Mouse (Mus musculus): Measurements from ENCODE around the gene Iqcc. TPM values are rescaled to one million over a fixed set of nuclear protein-coding genes. Genes with fewer than 3 reads are reported as not detected.
A peak's percentile ranks its signal among the peaks of the same experiment; 100 is the strongest.

Iqcc gene
- 7.3 and 9.5 TPM in 2 replicates for polyA plus RNA-seq (2015; fragmentation: Nextera tagmentation; extraction: Ambion mirVana)

DNA sequence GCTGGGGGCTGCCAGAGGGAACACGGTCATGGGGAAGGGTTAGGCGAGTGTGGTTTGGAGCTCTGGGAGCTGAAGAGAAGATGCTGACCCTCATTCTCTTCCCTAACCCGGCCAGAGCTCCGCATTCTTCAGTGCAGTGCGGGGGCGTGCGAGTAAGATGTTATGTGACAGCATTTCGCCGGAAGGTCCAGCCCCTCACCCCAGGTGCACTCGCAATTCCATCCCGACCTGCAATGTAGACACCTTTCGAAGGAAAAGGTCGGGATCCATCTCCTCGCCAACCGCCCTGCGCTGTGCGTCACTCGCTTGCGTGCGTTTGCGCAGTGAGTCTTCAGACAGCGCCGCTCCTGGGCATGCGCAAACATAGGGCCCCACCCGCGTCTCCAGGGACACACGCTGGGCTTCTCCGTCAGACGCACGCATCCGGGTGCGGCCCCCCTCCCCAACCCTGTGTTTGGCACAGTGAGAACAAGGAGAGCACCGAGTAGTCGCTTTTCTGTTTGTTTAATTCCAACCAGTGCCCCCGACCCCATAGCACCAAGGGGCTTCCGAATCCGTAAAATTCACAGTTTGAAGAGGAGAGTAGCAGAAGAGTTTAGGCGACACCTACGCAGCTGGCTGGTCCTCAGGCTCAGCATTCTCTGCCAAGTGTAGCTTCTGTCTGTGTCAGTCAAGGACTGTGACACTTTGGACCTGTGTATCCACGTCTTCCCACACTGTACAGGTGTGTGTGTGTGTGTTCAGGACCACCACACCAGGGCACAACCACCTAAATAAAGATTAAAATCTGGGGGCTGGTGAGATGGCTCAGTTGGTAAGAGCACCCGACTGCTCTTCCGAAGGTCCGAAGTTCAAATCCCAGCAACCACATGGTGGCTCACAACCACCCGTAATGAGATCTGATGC lies at the start of gene Iqcc:
TSS of gene Iqcc (minus strand) at position 314 of the 906 bp plus-strand sequence.
- peak within 1 kb of the TSS; percentile 79 for H3K4me3 ChIP-seq (replicated peaks)
- peak within 1 kb of the TSS; percentile 84 for H3K9ac ChIP-seq
- peaks cover 7% of the 10 kb centered on the region; the same call in 1 of the 2 replicates for H3K36me3 ChIP-seq (replicated peaks)
- H3K27me3 ChIP-seq, result no peaks in the 10 kb centered on the region
- peak within 1 kb of the TSS; percentile 95 for H3K4me2 ChIP-seq
- no peaks in the 10 kb centered on the region for H3K9me3 ChIP-seq (replicated peaks)
- 4% methylated on average over 44 of the region's 44 CpGs for whole genome bisulfite sequencing (ENCODE audit: insufficient replicate concordance)
- H3K4me1 ChIP-seq (replicated peaks), result peaks cover 50% of the 10 kb centered on the region
- H3K27ac ChIP-seq (replicated peaks), result peak within 1 kb of the TSS; percentile 83
- ATAC-seq (ENCODE audit: insufficient read depth), result peak; percentile 85

DNA sequence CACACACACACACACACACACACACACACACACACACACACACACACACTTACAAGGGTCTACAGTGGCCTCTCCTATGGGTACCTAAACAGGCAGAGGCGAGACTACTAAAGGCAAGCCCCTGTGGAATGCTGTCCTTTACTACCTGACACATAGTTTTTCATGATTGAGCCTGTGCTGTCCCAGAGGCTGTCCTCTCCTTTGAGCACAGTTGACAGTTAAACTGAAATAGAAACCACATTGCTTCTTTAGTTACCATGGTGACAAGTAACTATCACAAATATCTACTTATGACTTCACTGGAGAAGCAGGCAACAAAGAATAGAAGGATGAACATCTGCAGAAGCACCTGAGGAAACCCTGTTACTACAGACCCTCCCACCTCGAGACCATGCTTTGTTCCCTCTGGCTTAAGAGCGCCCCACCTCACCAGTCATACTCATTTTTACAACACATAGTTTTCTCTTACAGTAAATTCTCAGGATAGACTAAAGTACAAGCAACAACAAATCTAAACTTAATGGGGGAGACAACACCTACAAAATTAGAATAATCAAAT lies 43.4 kb upstream of the Iqcc start:
- Histone ChIP-seq H3K27me3 (no peaks in the 10 kb centered on the region), H3K27ac (replicated peaks) (no peak overlapping the region), H3K9ac (no peak overlapping the region), H3K4me1 (replicated peaks) (no peaks in the 10 kb centered on the region), H3K9me3 (replicated peaks) (no peaks in the 10 kb centered on the region), H3K4me3 (replicated peaks) (no peak overlapping the region), H3K36me3 (replicated peaks) (peaks cover 53% of the 10 kb centered on the region), H3K4me2 (no peak overlapping the region)
- WGBS (ENCODE audit: insufficient replicate concordance), result 75% methylated on average over 3 of the region's 3 CpGs
- ATAC-seq (ENCODE audit: insufficient read depth), result no peak

DNA sequence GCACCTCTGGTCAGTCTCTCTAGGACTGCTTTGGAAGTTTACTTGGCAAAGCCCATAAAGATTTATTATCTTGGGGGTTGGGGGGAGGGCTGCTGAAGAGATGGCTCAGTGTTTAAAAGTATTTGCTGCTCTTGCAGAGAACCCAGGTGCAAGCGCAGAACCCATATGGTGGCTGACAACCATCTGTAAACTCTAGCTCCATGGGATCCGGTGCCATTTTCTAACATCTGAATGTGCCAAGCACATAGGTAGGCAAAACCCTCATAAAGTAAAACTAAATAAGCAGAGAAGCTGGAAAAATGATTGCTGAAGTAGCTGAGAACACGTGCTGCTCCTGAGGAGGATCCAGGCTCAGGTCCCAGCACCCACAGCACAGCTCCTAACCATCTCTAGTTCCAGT lies 42.7 kb upstream of the Iqcc start:
- no peak overlapping the region for H3K4me3 ChIP-seq (replicated peaks)
- ATAC-seq (ENCODE audit: insufficient read depth), result no peak
- WGBS (ENCODE audit: insufficient replicate concordance), result 85% methylated on average over 3 of the region's 3 CpGs
- no peaks in the 10 kb centered on the region for H3K9me3 ChIP-seq (replicated peaks)
- H3K4me2 ChIP-seq, result no peak overlapping the region
- H3K27me3 ChIP-seq, result no peaks in the 10 kb centered on the region
- no peak overlapping the region for H3K27ac ChIP-seq (replicated peaks)
- peaks cover 57% of the 10 kb centered on the region for H3K36me3 ChIP-seq (replicated peaks)
- no peaks in the 10 kb centered on the region for H3K4me1 ChIP-seq (replicated peaks)
- no peak overlapping the region for H3K9ac ChIP-seq

DNA sequence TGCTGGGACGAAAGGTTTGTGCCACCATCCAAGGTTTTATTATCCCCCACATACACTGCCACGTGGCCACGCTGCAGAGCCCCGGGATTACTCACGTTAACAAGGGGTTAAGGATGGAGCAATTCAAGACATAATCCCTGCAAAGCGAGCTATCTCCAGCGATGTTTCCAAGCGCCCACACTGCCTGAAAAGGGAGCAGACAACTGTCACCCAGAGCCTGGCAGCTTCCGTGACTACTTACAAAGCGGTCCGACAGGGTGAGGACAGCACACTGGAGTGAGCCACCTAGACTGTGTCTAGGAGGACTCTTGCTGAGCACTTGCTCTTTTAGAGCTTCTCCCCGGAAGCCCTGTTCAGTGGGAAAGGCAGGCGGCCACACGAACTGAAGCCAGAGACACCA lies 35.9 kb upstream of the Iqcc start:
- Histone ChIP-seq H3K27ac (replicated peaks) (no peak overlapping the region), H3K9ac (no peak overlapping the region), H3K9me3 (replicated peaks) (no peaks in the 10 kb centered on the region), H3K4me2 (no peak overlapping the region), H3K36me3 (replicated peaks) (peaks cover 95% of the 10 kb centered on the region), H3K4me3 (replicated peaks) (no peak overlapping the region), H3K27me3 (no peaks in the 10 kb centered on the region), H3K4me1 (replicated peaks) (no peaks in the 10 kb centered on the region)
- ATAC-seq (ENCODE audit: insufficient read depth), result no peak
- 83% methylated on average over 14 of the region's 14 CpGs for WGBS (ENCODE audit: insufficient replicate concordance)

DNA sequence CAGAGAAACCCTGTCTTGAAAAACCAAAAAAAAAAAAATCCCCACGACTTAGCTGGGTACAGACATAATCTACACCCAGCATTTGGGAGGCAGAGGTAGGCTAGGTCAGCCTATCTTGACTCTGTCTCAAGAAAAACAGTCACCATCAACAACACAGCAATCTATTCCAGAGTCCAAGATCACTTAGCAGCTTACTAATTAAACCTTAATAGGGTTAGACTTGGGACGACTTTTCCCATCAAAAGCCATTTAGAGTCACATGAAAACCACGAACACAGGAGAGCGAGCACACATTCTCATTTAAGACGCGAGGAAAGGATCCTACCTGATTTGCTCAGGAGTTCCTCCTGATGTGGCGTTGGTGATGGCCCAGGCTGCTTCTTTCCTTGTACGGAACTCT lies 31.5 kb upstream of the Iqcc start:
- Histone ChIP-seq H3K9me3 (replicated peaks) (no peaks in the 10 kb centered on the region), H3K4me2 (no peak overlapping the region), H3K27ac (replicated peaks) (no peak overlapping the region), H3K36me3 (replicated peaks) (peaks cover 95% of the 10 kb centered on the region), H3K4me1 (replicated peaks) (no peaks in the 10 kb centered on the region), H3K27me3 (no peaks in the 10 kb centered on the region), H3K9ac (no peak overlapping the region), H3K4me3 (replicated peaks) (no peak overlapping the region)
- WGBS (ENCODE audit: insufficient replicate concordance), result 88% methylated on average over 8 of the region's 8 CpGs
- ATAC-seq (ENCODE audit: insufficient read depth), result no peak

DNA sequence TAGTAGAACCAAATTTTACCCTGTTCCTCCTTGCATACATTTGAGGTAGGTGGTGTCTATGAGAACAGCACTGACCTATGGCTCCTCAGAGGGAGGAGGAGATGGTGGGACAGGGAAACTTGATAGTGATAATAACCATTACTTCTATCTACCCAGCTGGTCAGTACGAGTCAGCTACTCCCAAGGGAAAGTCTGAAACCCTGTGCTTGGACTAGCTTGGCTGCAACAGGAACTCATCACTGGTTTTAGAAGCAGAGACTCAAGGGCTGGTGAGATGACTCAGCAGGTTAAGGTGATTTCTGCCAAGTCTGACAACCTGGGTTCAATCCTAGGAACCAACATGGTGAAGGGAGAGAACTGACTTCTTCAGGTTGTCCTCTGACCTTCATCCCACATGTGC lies 29.8 kb upstream of the Iqcc start:
- H3K9ac ChIP-seq, result no peak overlapping the region
- no peaks in the 10 kb centered on the region for H3K9me3 ChIP-seq (replicated peaks)
- no peak overlapping the region for H3K27ac ChIP-seq (replicated peaks)
- no peak for ATAC-seq (ENCODE audit: insufficient read depth)
- 78% methylated on average over 1 of the region's 1 CpGs for WGBS (ENCODE audit: insufficient replicate concordance)
- peaks cover 82% of the 10 kb centered on the region for H3K36me3 ChIP-seq (replicated peaks)
- no peak overlapping the region for H3K4me2 ChIP-seq
- H3K4me1 ChIP-seq (replicated peaks), result no peaks in the 10 kb centered on the region
- no peak overlapping the region for H3K4me3 ChIP-seq (replicated peaks)
- no peaks in the 10 kb centered on the region for H3K27me3 ChIP-seq

DNA sequence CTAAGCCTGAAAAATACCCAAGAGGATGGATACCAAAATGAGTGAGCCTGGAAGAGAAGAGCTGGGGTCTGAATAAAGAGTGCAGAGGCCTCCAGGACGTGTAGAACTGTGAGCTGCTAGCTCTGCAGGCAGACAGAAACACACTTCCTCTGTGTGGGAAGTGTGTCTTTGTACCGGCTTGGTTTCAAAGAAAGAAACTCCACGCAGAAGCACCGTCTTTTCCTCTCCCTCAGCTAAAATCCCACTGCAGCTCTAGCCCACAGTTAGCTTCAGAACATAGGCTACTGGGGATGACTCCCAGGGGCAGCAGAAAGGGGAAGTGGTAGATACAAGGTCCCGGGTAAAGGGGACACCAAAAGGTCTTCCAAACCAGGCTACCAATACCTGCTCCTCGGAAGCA lies 26.3 kb upstream of the Iqcc start:
- WGBS (ENCODE audit: insufficient replicate concordance), result 53% methylated on average over 6 of the region's 6 CpGs
- Histone ChIP-seq H3K27me3 (no peaks in the 10 kb centered on the region), H3K4me3 (replicated peaks) (no peak overlapping the region), H3K9ac (no peak overlapping the region), H3K27ac (replicated peaks) (no peak overlapping the region), H3K36me3 (replicated peaks) (peaks cover 51% of the 10 kb centered on the region), H3K9me3 (replicated peaks) (no peaks in the 10 kb centered on the region), H3K4me2 (no peak overlapping the region), H3K4me1 (replicated peaks) (peaks cover 9% of the 10 kb centered on the region)
- ATAC-seq (ENCODE audit: insufficient read depth), result no peak

DNA sequence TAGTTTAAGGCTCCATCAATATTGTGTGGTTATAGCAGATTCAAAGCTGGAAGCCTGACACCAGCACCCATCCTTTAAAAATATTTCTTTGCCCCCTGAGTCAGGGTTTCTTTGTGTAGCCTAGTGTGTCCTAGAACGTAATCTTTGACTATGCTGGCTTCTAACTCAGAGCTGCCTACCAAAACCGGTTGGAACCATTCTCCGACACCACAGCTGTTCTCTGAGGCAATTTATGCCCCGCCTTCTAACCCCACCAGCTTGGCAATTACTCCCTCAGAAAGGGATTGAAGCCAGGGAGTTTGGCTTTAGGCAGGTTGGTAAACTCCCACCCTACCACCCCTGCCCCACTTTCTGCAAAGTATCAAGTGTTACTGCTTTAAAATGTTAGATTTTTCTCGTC lies 22.9 kb upstream of the Iqcc start:
- H3K4me2 ChIP-seq, result peak overlapping the region; percentile 84
- no peaks in the 10 kb centered on the region for H3K9me3 ChIP-seq (replicated peaks)
- H3K4me3 ChIP-seq (replicated peaks), result peak overlapping the region; percentile 76; the same call in 1 of the 2 replicates
- H3K27ac ChIP-seq (replicated peaks), result peak overlapping the region; percentile 51
- peaks cover 32% of the 10 kb centered on the region for H3K4me1 ChIP-seq (replicated peaks)
- H3K9ac ChIP-seq, result no peak overlapping the region
- no peak for ATAC-seq (ENCODE audit: insufficient read depth)
- H3K27me3 ChIP-seq, result no peaks in the 10 kb centered on the region
- 60% methylated on average over 5 of the region's 5 CpGs for WGBS (ENCODE audit: insufficient replicate concordance)
- peaks cover 41% of the 10 kb centered on the region for H3K36me3 ChIP-seq (replicated peaks)

DNA sequence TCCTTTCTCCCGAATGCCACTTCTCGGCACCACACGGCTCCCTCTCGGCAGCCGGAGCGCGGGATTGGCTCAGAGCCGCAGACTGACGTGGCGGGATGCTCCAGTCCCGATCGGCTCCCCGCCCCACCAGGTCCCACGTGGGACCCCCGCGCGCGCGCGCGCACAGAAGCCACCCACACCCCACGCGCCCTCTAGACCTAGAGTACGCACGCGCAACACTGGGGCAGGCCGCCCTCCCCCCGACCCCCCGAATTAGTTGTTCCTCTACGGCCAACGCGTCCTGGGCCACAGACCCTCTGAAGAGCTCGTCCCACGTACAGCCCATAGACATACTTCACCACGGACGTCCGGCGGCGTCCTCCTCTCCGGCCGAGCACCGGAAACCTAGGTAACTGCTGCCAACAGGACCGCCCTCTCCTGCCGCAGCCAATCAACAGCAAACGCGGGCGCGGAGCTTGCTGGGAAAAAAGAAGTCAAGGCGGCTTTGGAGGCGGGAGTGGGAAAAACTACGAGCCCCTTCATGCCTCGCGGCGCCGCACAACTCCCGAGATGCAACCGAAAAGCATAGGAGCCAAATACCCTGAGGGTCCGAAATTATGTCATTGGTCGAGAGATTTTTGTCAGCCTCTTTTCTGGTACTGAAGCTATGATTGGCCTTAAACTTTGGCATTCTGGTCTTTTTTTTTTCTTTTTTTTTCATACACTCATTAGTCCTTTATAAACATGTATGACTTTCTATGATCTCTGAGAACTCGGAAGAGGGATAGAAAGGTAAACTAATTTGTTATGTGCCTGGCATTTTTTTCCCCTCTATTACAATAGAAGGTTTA lies 22.0 kb upstream of the Iqcc start, which contains the start of gene Txlna:
TSS of gene Txlna (minus strand) at position 428 of the 830 bp plus-strand sequence.
- under 1% methylated on average over 60 of the region's 60 CpGs for WGBS (ENCODE audit: insufficient replicate concordance)

DNA sequence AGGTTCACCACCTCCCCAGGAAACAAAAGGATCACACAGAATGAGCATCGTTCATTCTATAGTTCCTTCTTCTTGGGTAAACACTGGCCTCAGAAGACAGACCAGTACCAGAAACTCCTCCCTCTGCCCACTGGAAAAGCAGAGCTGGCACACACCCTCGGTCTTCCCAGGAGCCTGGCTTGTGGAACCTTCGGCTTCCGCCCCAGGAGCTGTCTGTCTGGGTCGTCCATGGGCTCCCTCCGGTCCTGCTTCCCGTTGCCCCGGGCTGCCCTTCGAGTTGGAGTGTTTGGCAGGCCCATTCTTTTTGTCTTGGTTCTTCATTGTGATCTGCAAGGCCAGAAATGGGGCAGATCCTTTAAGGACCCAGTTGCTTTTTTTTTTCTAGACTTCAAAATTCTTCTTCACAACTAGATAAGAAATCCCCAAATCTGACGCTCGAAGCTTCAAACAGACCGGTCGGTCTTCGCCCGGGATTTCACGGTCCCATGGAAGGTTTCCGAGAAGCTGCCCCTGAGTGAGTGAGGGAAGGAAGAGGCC lies 21.3 kb upstream of the Iqcc start:
- no peaks in the 10 kb centered on the region for H3K9me3 ChIP-seq (replicated peaks)
- peak overlapping the region; percentile 90 for H3K27ac ChIP-seq (replicated peaks)
- H3K36me3 ChIP-seq (replicated peaks), result peaks cover 44% of the 10 kb centered on the region
- peak overlapping the region; percentile 64 for H3K9ac ChIP-seq
- peak overlapping the region; percentile 76 for H3K4me3 ChIP-seq (replicated peaks)
- no peak for ATAC-seq (ENCODE audit: insufficient read depth)
- peak overlapping the region; percentile 84 for H3K4me2 ChIP-seq
- peaks cover 34% of the 10 kb centered on the region for H3K4me1 ChIP-seq (replicated peaks)
- no peaks in the 10 kb centered on the region for H3K27me3 ChIP-seq
- WGBS (ENCODE audit: insufficient replicate concordance), result 1% methylated on average over 17 of the region's 17 CpGs

More for the DNA sequence above, 22.0 kb upstream of the Iqcc start, which contains the start of gene Txlna:
- ATAC-seq (ENCODE audit: insufficient read depth), result peak; percentile 92
- H3K36me3 ChIP-seq (replicated peaks), result peaks cover 41% of the 10 kb centered on the region
- peak within 1 kb of the TSS; percentile 64 for H3K9ac ChIP-seq
- peaks cover 32% of the 10 kb centered on the region for H3K4me1 ChIP-seq (replicated peaks)
- peak within 1 kb of the TSS; percentile 84 for H3K4me2 ChIP-seq
- H3K27ac ChIP-seq (replicated peaks), result peak within 1 kb of the TSS; percentile 90
- H3K4me3 ChIP-seq (replicated peaks), result peak within 1 kb of the TSS; percentile 76
- H3K27me3 ChIP-seq, result no peaks in the 10 kb centered on the region
- H3K9me3 ChIP-seq (replicated peaks), result no peaks in the 10 kb centered on the region
